In genomic region chr16:65472472-65473001, GRCm38 (mm10) we compare ENCODE assay signal across 9 mouse cellular contexts. TPM values are rescaled to one million over a fixed set of nuclear protein-coding genes. Genes with fewer than 3 reads are reported as not detected.
DNase-seq lines count a peak whose midpoint lies in the region; ATAC-seq and TF ChIP-seq lines count a peak whose summit lies in the region.
"Had no signal": no experiment of that assay in that cellular context is flagged by ENCODE, and none has a peak within 500 bp of the region (broad histone marks: within the 10 kb centered on the region; RNA-seq: fewer than 3 reads in every experiment).

No protein-coding gene starts in this region.

- TF ChIP-seq CTCF in layer of hippocampus, adult 2 months (conservative IDR thresholded peaks at IDR 0.05): peak; percentile 95
- TF ChIP-seq CTCF in E14TG2a.4 (conservative IDR thresholded peaks at IDR 0.05; ENCODE audit: low read length): peak; percentile 77

- no peaks in the 10 kb centered on the region for H3K36me3 ChIP-seq in E14TG2a.4 (ENCODE audit: insufficient read depth, low read length)
- H3K36me3 ChIP-seq: embryonic facial prominence, embryonic 13.5 days had no signal

- ATAC-seq in activated CD4-positive, CD25-positive, alpha-beta regulatory T cell, adult 4 months: peak; percentile 43
- no peak for ATAC-seq in erythroblast, adult 5-6 weeks (replicated peaks; ENCODE audit: low FRiP score, poor library complexity, severe bottlenecking)

- H3K27ac ChIP-seq in layer of hippocampus, adult 2 months: no peak overlapping the region
- H3K27ac ChIP-seq: embryonic facial prominence, embryonic 13.5 days had no signal

- no peak overlapping the region for H3K4me3 ChIP-seq in layer of hippocampus, adult 2 months
- H3K4me3 ChIP-seq in E14TG2a.4 (replicated peaks; ENCODE audit: low read length): no peak overlapping the region
- H3K4me3 ChIP-seq: embryonic facial prominence, embryonic 13.5 days had no signal

- no peaks in the 10 kb centered on the region for H3K27me3 ChIP-seq in E14TG2a.4 (ENCODE audit: insufficient read depth, low read length)

- H3K9me3 ChIP-seq in E14TG2a.4 (ENCODE audit: low read length): no peaks in the 10 kb centered on the region
- H3K9me3 ChIP-seq: embryonic facial prominence, embryonic 13.5 days had no signal

- peak; percentile 9 to 29 for DNase-seq in layer of hippocampus, adult 2 months (ENCODE audit: low spot score in 2 of 2)
- no peak for DNase-seq in layer of hippocampus, adult 9-11 months
- peak; percentile 8 to 62 for DNase-seq in frontal cortex, adult 2 months (ENCODE audit: extremely low spot score in 1 of 2, low spot score in 1 of 2)
- DNase-seq in lung, postnatal 25 days (ENCODE audit: low spot score): peak; percentile 12

- no peaks in the 10 kb centered on the region for H3K4me1 ChIP-seq in E14TG2a.4 (replicated peaks; ENCODE audit: low read depth, low read length)
- H3K4me1 ChIP-seq: embryonic facial prominence, embryonic 13.5 days had no signal

RNA-seq across cellular contexts. Expression of gene Pou1f1, which starts 47.8 kb away (rescaled TPM):
- not detected for total RNA-seq in layer of hippocampus, adult 2 months (2021)
- polyA plus RNA-seq in activated CD4-positive, CD25-positive, alpha-beta regulatory T cell, adult 4 months (2017; shearing (Covaris generic)): under 1 TPM; 0.16 to 0.20 TPM
- 0.06 TPM in 1 of 2 replicates, not detected in the other for polyA plus RNA-seq in frontal cortex, adult 2 months (2012; rRNA removed)
- total RNA-seq in erythroblast, adult 5-6 weeks (2015; ENCODE audit: low replicate concordance): not detected in 2 replicates
- total RNA-seq in erythroblast, adult 5-6 weeks (2017; ENCODE audit: low replicate concordance): not detected in 2 replicates
- polyA plus RNA-seq: embryonic facial prominence, embryonic 13.5 days; limb, embryonic 11.5 days had no signal
